Mouse (Mus musculus) midbrain, embryonic 11.5 days (tissue): ENCODE data around the gene Ubash3a. TPM values are rescaled to one million over a fixed set of nuclear protein-coding genes. Genes with fewer than 3 reads are reported as not detected.

Experiments
- ATAC-seq: fragments of 200-750 bp; cut with Nextera tagmentation; 2 replicates; pipeline ENCODE4 v1.8.0; 2017; ENCODE audit warnings: moderate TSS enrichment, moderate library complexity; ENCODE audit not compliant: low FRiP score
- DNase-seq: peaks from one replicate; pipeline ENCODE4 v3.0.0; 2015; ENCODE audit warnings: low spot score; ENCODE audit errors: missing footprints
- H3K27ac ChIP-seq: fragments of 300-500 bp; sonication (generic); 2 replicates; pipeline ENCODE4 v1.5.1; 2014; ENCODE audit warnings: low read depth, low read length
- H3K27me3 ChIP-seq: fragments of 300-500 bp; sonication (generic); 2 replicates; pipeline ENCODE4 v1.6.1; 2014; ENCODE audit warnings: mild to moderate bottlenecking, low read length, moderate library complexity, mixed read lengths; ENCODE audit not compliant: control insufficient read depth, insufficient read depth
- H3K36me3 ChIP-seq: fragments of 300-500 bp; sonication (generic); 2 replicates; pipeline ENCODE4 v1.6.1; 2014; ENCODE audit warnings: mild to moderate bottlenecking, low read length, moderate library complexity, mixed read lengths; ENCODE audit not compliant: control insufficient read depth, insufficient read depth
- H3K4me1 ChIP-seq: fragments of 300-500 bp; sonication (generic); 2 replicates; pipeline ENCODE4 v1.6.1; 2014; ENCODE audit warnings: low read length; ENCODE audit not compliant: control insufficient read depth, insufficient read depth
- H3K4me2 ChIP-seq: fragments of 300-500 bp; sonication (generic); 2 replicates; pipeline ENCODE4 v1.6.1; 2014; ENCODE audit warnings: mild to moderate bottlenecking, moderate library complexity
- H3K4me3 ChIP-seq: fragments of 300-500 bp; sonication (generic); 2 replicates; pipeline ENCODE4 v1.5.1; 2014; ENCODE audit warnings: low read depth, low read length
- H3K9ac ChIP-seq: fragments of 300-500 bp; sonication (generic); 2 replicates; pipeline ENCODE4 v1.6.1; 2014; ENCODE audit warnings: low read length
- H3K9me3 ChIP-seq: fragments of 300-500 bp; sonication (generic); 2 replicates; pipeline ENCODE4 v1.6.1; 2016; ENCODE audit warnings: low read length; ENCODE audit not compliant: control insufficient read depth
- WGBS: fragments of 180-500 bp; shearing (Covaris S2); extraction: QIAGEN DNeasy Blood & Tissue Kit; methylation state at CpG from one replicate; pipeline ENCODE4 v1.1.7; 2014; 5-methylcytosine and 5-hydroxymethylcytosine counted together
- polyA plus RNA-seq: library from polyadenylated mRNA; unstranded; fragments of >200 nt; fragmentation: Nextera tagmentation; extraction: Ambion mirVana; gene quantifications from 2 replicates; pipeline ENCODE4 v1.2.1, GENCODE M21; 2014

The Ubash3a gene
- polyA plus RNA-seq, 1 experiment from 2014 or later: not detected

GRCm38 (mm10) chr17:31226931-31227330 lies 19.3 kb downstream of the Ubash3a start:
- H3K9me3 ChIP-seq: no peaks in the 10 kb centered on the region
- H3K4me1 ChIP-seq: no peaks in the 10 kb centered on the region; the same call in 1 of the 2 replicates
- no peak overlapping the region for H3K4me3 ChIP-seq
- H3K9ac ChIP-seq: no peak overlapping the region
- no peaks in the 10 kb centered on the region for H3K36me3 ChIP-seq
- no peak overlapping the region for H3K27ac ChIP-seq
- 83% methylated on average over 7 of the region's 7 CpGs for WGBS
- no peak overlapping the region for H3K4me2 ChIP-seq
- ATAC-seq (no peak), DNase-seq (no peak)
- H3K27me3 ChIP-seq: no peaks in the 10 kb centered on the region

GRCm38 (mm10) chr17:31231780-31232179 lies 24.1 kb downstream of the Ubash3a start:
- Histone ChIP-seq H3K4me2 (no peak overlapping the region), H3K9ac (no peak overlapping the region), H3K27me3 (no peaks in the 10 kb centered on the region), H3K36me3 (no peaks in the 10 kb centered on the region), H3K9me3 (no peaks in the 10 kb centered on the region), H3K4me3 (no peak overlapping the region), H3K27ac (no peak overlapping the region), H3K4me1 (no peaks in the 10 kb centered on the region; the same call in 1 of the 2 replicates)
- 55% methylated on average over 6 of the region's 6 CpGs for WGBS
- DNase-seq (no peak), ATAC-seq (no peak)

- WGBS: 48% methylated on average over 8 of the region's 8 CpGs
- Histone ChIP-seq H3K27me3 (no peaks in the 10 kb centered on the region), H3K27ac (no peak overlapping the region), H3K36me3 (no peaks in the 10 kb centered on the region), H3K4me1 (no peaks in the 10 kb centered on the region; the same call in 1 of the 2 replicates), H3K9ac (no peak overlapping the region), H3K4me2 (no peak overlapping the region), H3K4me3 (no peak overlapping the region), H3K9me3 (no peaks in the 10 kb centered on the region)
- ATAC-seq (no peak), DNase-seq (no peak)
These were observed 24.8 kb downstream of the Ubash3a start for GRCm38 (mm10) chr17:31232251-31233010.

GRCm38 (mm10) chr17:31235915-31236314 lies 28.2 kb downstream of the Ubash3a start:
- Histone ChIP-seq H3K9ac (no peak overlapping the region), H3K27ac (no peak overlapping the region), H3K27me3 (no peaks in the 10 kb centered on the region), H3K9me3 (no peaks in the 10 kb centered on the region), H3K36me3 (no peaks in the 10 kb centered on the region), H3K4me2 (no peak overlapping the region), H3K4me1 (no peaks in the 10 kb centered on the region; the same call in 1 of the 2 replicates), H3K4me3 (no peak overlapping the region)
- DNase-seq: no peak
- WGBS: 91% methylated on average over 1 of the region's 1 CpGs
- no peak for ATAC-seq

GRCm38 (mm10) chr17:31238234-31239020 lies 30.8 kb downstream of the Ubash3a start:
- Histone ChIP-seq H3K4me2 (no peak overlapping the region), H3K9me3 (no peaks in the 10 kb centered on the region), H3K4me3 (no peak overlapping the region), H3K36me3 (no peaks in the 10 kb centered on the region), H3K4me1 (no peaks in the 10 kb centered on the region), H3K9ac (no peak overlapping the region), H3K27ac (no peak overlapping the region), H3K27me3 (no peaks in the 10 kb centered on the region)
- WGBS: 83% methylated on average over 7 of the region's 7 CpGs
- DNase-seq (no peak), ATAC-seq (no peak)

GRCm38 (mm10) chr17:31241156-31241555 lies 33.5 kb downstream of the Ubash3a start:
- 89% methylated on average over 8 of the region's 8 CpGs for WGBS

GRCm38 (mm10) chr17:31242764-31243163 lies 35.1 kb downstream of the Ubash3a start:
- DNase-seq (no peak), ATAC-seq (no peak)
- no peaks in the 10 kb centered on the region for H3K9me3 ChIP-seq
- WGBS: 0% methylated on average over 1 of the region's 1 CpGs
- H3K4me1 ChIP-seq: no peaks in the 10 kb centered on the region
- no peaks in the 10 kb centered on the region for H3K27me3 ChIP-seq
- H3K27ac ChIP-seq: no peak overlapping the region
- no peaks in the 10 kb centered on the region for H3K36me3 ChIP-seq
- no peak overlapping the region for H3K4me2 ChIP-seq
- H3K4me3 ChIP-seq: no peak overlapping the region
- no peak overlapping the region for H3K9ac ChIP-seq

More at GRCm38 (mm10) chr17:31241156-31241555, 33.5 kb downstream of the Ubash3a start:
- ATAC-seq (no peak), DNase-seq (no peak)
- H3K27ac ChIP-seq: no peak overlapping the region
- no peak overlapping the region for H3K4me3 ChIP-seq
- no peak overlapping the region for H3K4me2 ChIP-seq
- H3K9me3 ChIP-seq: no peaks in the 10 kb centered on the region
- no peaks in the 10 kb centered on the region for H3K4me1 ChIP-seq
- H3K36me3 ChIP-seq: no peaks in the 10 kb centered on the region
- H3K9ac ChIP-seq: no peak overlapping the region
- H3K27me3 ChIP-seq: no peaks in the 10 kb centered on the region

- DNase-seq (no peak), ATAC-seq (no peak)
- Histone ChIP-seq H3K36me3 (no peaks in the 10 kb centered on the region), H3K4me1 (no peaks in the 10 kb centered on the region), H3K4me3 (no peak overlapping the region), H3K27me3 (no peaks in the 10 kb centered on the region), H3K9ac (no peak overlapping the region), H3K9me3 (no peaks in the 10 kb centered on the region), H3K4me2 (no peak overlapping the region), H3K27ac (no peak overlapping the region)
- 82% methylated on average over 5 of the region's 5 CpGs for WGBS
These were observed 37.6 kb downstream of the Ubash3a start for GRCm38 (mm10) chr17:31245321-31245720.

- Histone ChIP-seq H3K9ac (no peak overlapping the region), H3K9me3 (no peaks in the 10 kb centered on the region), H3K36me3 (no peaks in the 10 kb centered on the region), H3K4me3 (no peak overlapping the region), H3K4me2 (no peak overlapping the region), H3K27ac (no peak overlapping the region), H3K27me3 (no peaks in the 10 kb centered on the region), H3K4me1 (no peaks in the 10 kb centered on the region)
- ATAC-seq (no peak), DNase-seq (no peak)
- WGBS: 46% methylated on average over 5 of the region's 5 CpGs
These were observed 39.5 kb downstream of the Ubash3a start for GRCm38 (mm10) chr17:31247144-31247543.
